Mouse (Mus musculus): ENCODE results near the gene Ncs1. TPM values are rescaled to one million over a fixed set of nuclear protein-coding genes. Genes with fewer than 3 reads are reported as not detected.

Gene Ncs1
- polyA plus RNA-seq, 1 experiment = 0.67 TPM

DNA sequence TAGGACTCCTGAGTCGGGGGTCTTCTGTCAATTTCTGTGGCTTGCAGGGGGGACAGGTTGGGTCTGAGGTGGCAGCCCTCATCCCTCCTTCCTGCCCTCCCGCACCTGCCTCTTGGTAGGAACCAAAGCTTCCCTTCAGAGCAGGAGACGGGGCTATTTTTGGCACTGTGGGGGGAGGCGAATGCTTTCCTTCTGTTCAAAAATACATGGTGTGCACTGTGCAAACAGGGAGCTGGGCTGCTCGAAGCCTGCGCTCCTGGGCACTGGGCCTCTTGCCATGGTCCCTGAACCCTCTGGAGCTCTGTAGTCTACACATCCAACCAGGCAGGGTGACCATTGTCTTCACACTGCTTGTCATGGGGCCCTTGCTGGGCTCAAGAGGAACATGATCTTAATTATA, 11.5 kb downstream of the Ncs1 start:
- H3K4me3 ChIP-seq (ENCODE audit: insufficient read depth, low read depth, low read length) = no peak overlapping the region
- H3K27ac ChIP-seq (replicated peaks; ENCODE audit: low read depth, low read length) = no peak overlapping the region
- 0 out of 2 replicates have a peak, but pooled peaks cover 3% of the 10 kb centered on the region for H3K4me1 ChIP-seq (ENCODE audit: control insufficient read depth, insufficient read depth, insufficient read length, low read length)

GRCm38 (mm10) chr2:31258609-31259366, 13.2 kb downstream of the Ncs1 start:
- no peak overlapping the region for H3K27ac ChIP-seq (replicated peaks; ENCODE audit: low read depth, low read length)
- H3K4me1 ChIP-seq (ENCODE audit: control insufficient read depth, insufficient read depth, insufficient read length, low read length) = 0 out of 2 replicates have a peak, but pooled peaks cover 3% of the 10 kb centered on the region
- peak overlapping the region; percentile 69 for H3K4me3 ChIP-seq (ENCODE audit: insufficient read depth, low read depth, low read length)

DNA sequence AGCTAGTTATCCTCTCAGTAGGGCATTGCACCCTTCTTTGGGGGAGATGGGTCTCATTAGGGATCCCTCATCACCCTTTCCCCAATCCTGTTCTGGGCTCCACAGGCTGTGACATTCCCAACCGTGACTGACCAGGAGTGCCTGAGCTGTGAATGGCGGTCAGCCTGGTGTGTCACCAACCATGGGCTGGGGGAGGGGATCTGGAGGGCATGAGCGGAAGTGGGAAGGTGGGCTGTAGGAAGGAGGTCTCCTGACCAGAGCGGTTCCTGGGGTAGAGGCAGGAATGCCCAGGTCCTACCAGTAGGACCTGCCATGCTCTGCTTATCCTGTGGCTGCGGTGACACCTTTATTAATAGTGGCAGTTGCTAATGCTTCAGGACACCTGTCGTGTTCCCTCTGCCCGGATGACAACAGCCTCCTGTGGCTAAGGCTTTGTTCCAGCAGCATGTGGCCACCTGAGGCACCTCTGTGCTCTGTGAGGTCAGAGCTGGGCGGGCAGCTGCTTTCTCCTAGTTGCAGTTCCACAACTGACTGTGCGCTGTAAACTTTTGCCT, 13.8 kb downstream of the Ncs1 start:
- H3K27ac ChIP-seq (replicated peaks; ENCODE audit: low read depth, low read length) = no peak overlapping the region
- H3K4me1 ChIP-seq (ENCODE audit: control insufficient read depth, insufficient read depth, insufficient read length, low read length) = 0 out of 2 replicates have a peak, but pooled peaks cover 3% of the 10 kb centered on the region
- peak overlapping the region; percentile 69 for H3K4me3 ChIP-seq (ENCODE audit: insufficient read depth, low read depth, low read length)

DNA sequence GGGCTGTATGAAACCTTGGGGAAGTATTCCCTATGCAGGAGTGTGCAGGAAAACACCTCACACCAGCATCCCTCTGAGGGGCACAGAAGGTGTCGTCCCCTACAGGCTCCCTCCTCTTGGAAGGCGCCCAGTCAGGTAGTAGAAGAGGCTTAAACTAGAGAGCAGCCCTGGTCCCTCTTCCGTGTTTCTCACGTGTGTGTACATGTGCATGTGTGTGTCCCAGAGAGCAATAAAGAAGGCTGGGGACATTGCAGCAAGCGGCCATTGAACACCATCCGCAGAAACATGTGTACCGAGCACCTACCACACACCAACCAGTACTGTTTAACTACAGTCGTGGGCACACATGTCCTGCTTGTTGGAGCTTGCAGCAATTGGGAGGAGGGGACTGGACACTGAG, 14.9 kb downstream of the Ncs1 start:
- H3K27ac ChIP-seq (replicated peaks; ENCODE audit: low read depth, low read length) = no peak overlapping the region
- H3K4me3 ChIP-seq (ENCODE audit: insufficient read depth, low read depth, low read length) = no peak overlapping the region
- H3K4me1 ChIP-seq (ENCODE audit: control insufficient read depth, insufficient read depth, insufficient read length, low read length) = 0 out of 2 replicates have a peak, but pooled peaks cover 3% of the 10 kb centered on the region

GRCm38 (mm10) chr2:31263039-31263461, 17.4 kb downstream of the Ncs1 start:
- Histone ChIP-seq H3K4me3 (ENCODE audit: insufficient read depth, low read depth, low read length) (no peak overlapping the region), H3K4me1 (ENCODE audit: control insufficient read depth, insufficient read depth, insufficient read length, low read length) (0 out of 2 replicates have a peak, but pooled peaks cover 3% of the 10 kb centered on the region), H3K27ac (replicated peaks; ENCODE audit: low read depth, low read length) (no peak overlapping the region)

- no peaks in the 10 kb centered on the region for H3K4me1 ChIP-seq (ENCODE audit: control insufficient read depth, insufficient read depth, insufficient read length, low read length)
- H3K4me3 ChIP-seq (ENCODE audit: insufficient read depth, low read depth, low read length) = no peak overlapping the region
- no peak overlapping the region for H3K27ac ChIP-seq (replicated peaks; ENCODE audit: low read depth, low read length)
Measured at GRCm38 (mm10) chr2:31263746-31264378, 18.2 kb downstream of the Ncs1 start.

GRCm38 (mm10) chr2:31267447-31267846, 21.8 kb downstream of the Ncs1 start:
- Histone ChIP-seq H3K4me1 (ENCODE audit: control insufficient read depth, insufficient read depth, insufficient read length, low read length) (no peaks in the 10 kb centered on the region), H3K4me3 (ENCODE audit: insufficient read depth, low read depth, low read length) (no peak overlapping the region), H3K27ac (replicated peaks; ENCODE audit: low read depth, low read length) (no peak overlapping the region)

DNA sequence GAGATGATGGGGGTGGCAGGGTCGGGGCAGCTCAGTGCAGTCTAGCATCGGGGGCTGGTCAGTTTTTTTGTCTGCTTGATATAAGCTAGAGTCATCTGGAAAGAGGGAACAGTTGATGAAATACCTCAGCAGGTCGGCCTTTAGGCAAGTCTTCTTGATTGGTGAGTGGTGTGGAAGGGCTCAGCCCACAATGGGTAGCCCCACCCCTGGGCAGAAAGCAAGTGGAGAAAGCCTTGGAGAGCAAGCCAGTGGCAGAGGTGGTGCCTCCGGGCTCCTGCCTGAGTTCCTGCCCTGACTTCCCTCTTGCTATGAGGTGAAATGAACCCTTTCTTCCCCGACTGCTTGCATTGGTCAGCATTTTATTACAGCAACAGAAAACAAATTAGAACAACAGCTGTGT, 23.0 kb downstream of the Ncs1 start:
- no peak overlapping the region for H3K27ac ChIP-seq (replicated peaks; ENCODE audit: low read depth, low read length)
- H3K4me1 ChIP-seq (ENCODE audit: control insufficient read depth, insufficient read depth, insufficient read length, low read length) = no peaks in the 10 kb centered on the region
- no peak overlapping the region for H3K4me3 ChIP-seq (ENCODE audit: insufficient read depth, low read depth, low read length)

DNA sequence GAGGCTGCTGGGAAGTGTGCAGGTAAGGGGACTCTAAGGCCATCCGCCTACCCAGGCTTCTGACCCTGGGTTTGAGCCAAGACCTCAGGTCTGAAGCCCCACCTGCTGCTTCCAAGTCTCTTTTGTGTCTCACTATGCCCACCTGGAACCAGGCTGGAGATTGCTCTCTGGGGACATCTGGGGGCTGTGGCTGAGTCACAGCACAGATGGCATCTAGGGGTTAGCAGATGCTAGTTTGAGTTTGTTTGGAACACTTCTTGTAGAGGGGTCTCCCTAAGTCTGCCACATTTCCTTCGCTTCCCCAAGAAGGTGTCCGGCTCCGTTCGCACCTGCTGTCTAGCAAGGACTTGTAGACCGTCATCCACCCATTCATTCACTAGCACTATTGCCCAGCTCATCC, 23.6 kb downstream of the Ncs1 start:
- Histone ChIP-seq H3K4me3 (ENCODE audit: insufficient read depth, low read depth, low read length) (no peak overlapping the region), H3K27ac (replicated peaks; ENCODE audit: low read depth, low read length) (no peak overlapping the region), H3K4me1 (ENCODE audit: control insufficient read depth, insufficient read depth, insufficient read length, low read length) (no peaks in the 10 kb centered on the region)

DNA sequence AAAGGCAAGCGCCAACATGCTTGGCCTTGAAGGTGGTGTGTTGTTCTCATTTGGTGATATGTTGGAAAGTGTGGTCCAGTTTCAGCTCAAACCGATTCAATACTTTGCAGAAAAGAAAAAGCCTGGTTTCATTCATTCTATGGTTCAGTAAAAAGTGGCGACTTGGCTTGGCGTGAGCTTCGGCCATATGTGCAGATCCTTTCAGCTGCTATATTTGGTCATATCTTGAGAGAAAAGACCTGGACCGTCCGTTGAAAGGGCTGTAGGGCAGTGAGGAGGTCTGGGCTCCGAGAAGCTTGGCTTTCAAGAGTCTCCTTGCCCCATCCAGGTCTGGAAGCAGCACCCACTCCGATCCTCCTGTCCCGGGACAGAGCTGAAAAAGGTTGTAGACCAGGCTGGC, 24.2 kb downstream of the Ncs1 start:
- Histone ChIP-seq H3K4me3 (ENCODE audit: insufficient read depth, low read depth, low read length) (no peak overlapping the region), H3K27ac (replicated peaks; ENCODE audit: low read depth, low read length) (no peak overlapping the region), H3K4me1 (ENCODE audit: control insufficient read depth, insufficient read depth, insufficient read length, low read length) (no peaks in the 10 kb centered on the region)

GRCm38 (mm10) chr2:31270470-31270869, 24.8 kb downstream of the Ncs1 start:
- Histone ChIP-seq H3K27ac (replicated peaks; ENCODE audit: low read depth, low read length) (no peak overlapping the region), H3K4me3 (ENCODE audit: insufficient read depth, low read depth, low read length) (no peak overlapping the region), H3K4me1 (ENCODE audit: control insufficient read depth, insufficient read depth, insufficient read length, low read length) (no peaks in the 10 kb centered on the region)

DNA sequence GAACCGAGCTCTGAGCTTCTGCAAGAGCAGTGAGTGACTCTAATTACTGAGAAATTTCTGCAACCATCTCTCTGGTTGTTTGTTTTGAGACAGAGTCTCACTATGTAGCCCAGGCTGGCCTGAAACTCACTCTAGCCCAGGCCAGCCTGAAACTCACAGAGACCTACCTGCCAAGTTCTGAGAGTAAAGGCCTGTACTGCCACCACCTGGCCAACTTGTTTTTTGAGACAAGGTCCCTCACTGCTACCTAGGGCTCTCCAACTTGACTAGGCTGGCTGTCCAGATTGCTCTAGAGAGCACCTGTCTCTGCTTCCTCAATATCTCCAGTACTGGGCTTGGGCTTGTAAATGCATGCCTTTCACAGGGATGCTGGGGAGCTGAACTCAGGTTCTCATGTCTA, 25.4 kb downstream of the Ncs1 start:
- Histone ChIP-seq H3K27ac (replicated peaks; ENCODE audit: low read depth, low read length) (no peak overlapping the region), H3K4me1 (ENCODE audit: control insufficient read depth, insufficient read depth, insufficient read length, low read length) (no peaks in the 10 kb centered on the region), H3K4me3 (ENCODE audit: insufficient read depth, low read depth, low read length) (no peak overlapping the region)

DNA sequence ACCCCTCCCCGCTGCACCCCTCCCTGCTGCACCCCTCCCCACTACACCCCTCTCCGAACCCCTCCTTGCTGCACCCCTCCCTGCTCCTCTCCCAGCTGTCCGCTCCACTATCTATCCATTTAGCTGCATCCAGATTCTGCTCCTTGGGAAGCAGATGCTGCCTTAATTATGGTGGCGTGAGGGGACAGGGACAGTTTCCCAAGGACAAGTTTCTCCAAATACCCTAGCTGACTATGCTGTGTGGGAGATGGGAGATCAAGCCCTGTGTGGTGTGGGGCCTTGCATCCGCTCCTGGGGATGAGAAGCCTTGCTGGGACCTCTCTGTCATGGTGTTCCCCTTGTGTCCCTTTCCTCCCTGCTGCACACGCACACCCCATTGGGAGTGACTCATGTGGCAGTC, 29.4 kb downstream of the Ncs1 start:
- Histone ChIP-seq H3K4me3 (ENCODE audit: insufficient read depth, low read depth, low read length) (no peak overlapping the region), H3K4me1 (ENCODE audit: control insufficient read depth, insufficient read depth, insufficient read length, low read length) (no peaks in the 10 kb centered on the region), H3K27ac (replicated peaks; ENCODE audit: low read depth, low read length) (no peak overlapping the region)

- no peaks in the 10 kb centered on the region for H3K4me1 ChIP-seq (ENCODE audit: control insufficient read depth, insufficient read depth, insufficient read length, low read length)
- H3K4me3 ChIP-seq (ENCODE audit: insufficient read depth, low read depth, low read length) = no peak overlapping the region
- H3K27ac ChIP-seq (replicated peaks; ENCODE audit: low read depth, low read length) = no peak overlapping the region
Measured at GRCm38 (mm10) chr2:31277810-31278209, 32.2 kb downstream of the Ncs1 start.

- no peaks in the 10 kb centered on the region for H3K4me1 ChIP-seq (ENCODE audit: control insufficient read depth, insufficient read depth, insufficient read length, low read length)
- H3K4me3 ChIP-seq (ENCODE audit: insufficient read depth, low read depth, low read length) = no peak overlapping the region
- no peak overlapping the region for H3K27ac ChIP-seq (replicated peaks; ENCODE audit: low read depth, low read length)
Measured at GRCm38 (mm10) chr2:31278483-31278882, 32.9 kb downstream of the Ncs1 start.

- Histone ChIP-seq H3K4me1 (ENCODE audit: control insufficient read depth, insufficient read depth, insufficient read length, low read length) (no peaks in the 10 kb centered on the region), H3K27ac (replicated peaks; ENCODE audit: low read depth, low read length) (no peak overlapping the region), H3K4me3 (ENCODE audit: insufficient read depth, low read depth, low read length) (no peak overlapping the region)
Measured at GRCm38 (mm10) chr2:31281138-31281537, 35.5 kb downstream of the Ncs1 start.
